Mouse (Mus musculus) activated CD4-positive, CD25-positive, alpha-beta regulatory T cell (primary cell): ENCODE results near the gene Spata2. TPM values are rescaled to one million over a fixed set of nuclear protein-coding genes. Genes with fewer than 3 reads are reported as not detected.

ENCODE experiments used
- polyA plus RNA-seq, 2 experiments: library from polyadenylated mRNA; unstranded; fragments of 100-300 nt; shearing (Covaris generic); gene quantifications; one replicate each; pipeline ENCODE4 v1.2.1; 2017

Gene Spata2
- polyA plus RNA-seq = 10 to 100 TPM; 18.8 to 27.5 TPM

DNA sequence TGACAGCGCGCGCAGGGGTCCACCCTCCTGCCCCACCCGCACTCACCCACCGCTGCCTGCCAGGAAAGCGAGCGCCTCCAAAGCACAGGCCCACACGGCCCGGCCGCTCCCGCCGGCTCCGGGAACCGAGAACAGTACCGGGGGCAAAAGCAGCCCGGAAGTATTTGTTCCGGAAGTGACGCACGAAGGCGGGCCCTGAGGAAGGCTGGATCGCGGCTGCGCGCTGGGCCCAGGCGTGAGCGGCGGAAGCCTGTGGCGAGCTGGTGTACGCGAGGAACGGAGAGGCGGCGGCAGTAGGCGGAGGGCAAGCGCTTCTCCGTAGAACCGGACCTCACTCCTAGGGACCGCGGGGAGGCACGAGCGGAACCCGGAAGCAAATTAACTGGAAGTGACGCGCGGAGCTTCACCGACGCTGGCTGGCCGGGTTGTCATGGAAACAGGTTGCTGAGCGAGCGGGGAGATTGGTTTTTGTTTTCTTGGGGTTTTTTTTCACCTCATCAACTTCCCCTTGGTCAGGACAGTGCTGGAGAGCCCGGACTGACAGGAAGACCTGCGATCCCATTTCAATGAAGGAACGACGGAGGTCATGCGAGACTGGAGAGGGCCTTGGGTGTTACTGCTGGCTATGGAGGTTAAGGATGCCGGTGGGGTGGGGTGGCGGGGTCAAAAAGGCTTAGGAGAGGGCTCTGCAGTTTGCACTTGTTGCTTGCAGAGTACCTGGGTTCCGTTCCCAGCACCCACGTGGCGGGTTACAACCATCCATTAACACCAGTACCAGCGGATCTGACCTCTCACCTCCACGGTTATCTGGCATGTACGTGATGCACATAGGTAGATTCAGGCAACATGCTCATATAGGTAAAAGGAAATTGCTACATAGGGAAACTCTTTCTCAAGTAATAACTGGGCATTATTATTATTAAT is at the start of gene Spata2:
Gene Spata2 (minus strand): TSS at position 175 of the 924 bp plus-strand sequence.

GRCm38 (mm10) chr2:167537476-167538297 is 45.0 kb upstream of the Spata2 start, which contains the start of gene Snai1:
Gene Snai1 (plus strand): TSS chr2:167538195.

DNA sequence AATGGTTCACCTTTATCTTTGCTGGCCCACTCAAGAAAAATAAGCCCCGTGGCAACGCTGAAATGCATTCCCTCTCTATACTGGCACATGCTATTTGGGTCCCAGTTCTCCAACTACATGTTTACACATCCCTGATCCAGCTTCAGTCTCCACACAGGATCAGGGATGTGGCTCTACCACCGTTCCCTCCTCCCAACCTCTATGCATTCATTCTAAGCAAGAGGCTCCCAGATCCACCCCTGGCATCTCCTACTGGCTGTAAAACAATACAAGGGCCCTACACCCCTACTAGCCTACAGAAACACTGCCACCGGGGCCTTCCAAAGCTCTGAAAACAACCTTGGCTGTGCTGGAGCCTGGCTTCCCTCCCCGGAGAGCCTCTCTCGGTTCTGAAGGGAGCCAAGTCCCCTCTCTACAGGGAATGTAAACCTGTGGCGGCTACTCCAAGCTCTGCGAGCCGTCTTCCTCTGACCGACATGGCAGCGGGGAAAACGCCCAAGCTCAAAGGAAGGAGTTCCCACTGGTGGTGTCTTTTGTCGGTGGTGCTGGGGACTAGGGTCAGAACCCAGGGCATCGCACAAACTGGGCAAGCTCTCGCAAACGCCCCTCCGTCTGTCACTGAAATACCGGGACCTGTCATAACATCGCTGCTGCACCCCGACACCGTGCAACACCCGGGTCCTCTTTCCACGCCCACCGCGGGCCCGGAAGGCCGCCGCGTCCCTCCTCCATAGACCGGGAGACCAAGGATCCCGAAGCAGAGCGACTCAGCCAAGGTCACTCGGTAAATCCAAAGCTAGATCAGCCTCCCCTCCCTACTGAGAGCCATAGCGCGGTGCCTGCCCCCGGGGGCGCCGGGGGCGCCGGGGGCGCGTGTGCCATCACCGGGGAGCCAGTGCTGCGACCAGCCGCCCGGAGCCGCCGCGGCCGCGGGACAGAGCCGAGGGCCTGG is 654 bp downstream of the Spata2 start, which contains the start of gene Rnf114:
Gene Rnf114 (plus strand): TSS at position 889 of the 952 bp plus-strand sequence.

Other genes with a start within 250 kb of the Spata2 start
- 10 to 100 TPM; 26.3 to 31.7 TPM for gene B4galt5, start 143.7 kb downstream of the Spata2 start, polyA plus RNA-seq
- 10 to 100 TPM; 47.2 to 49.9 TPM for gene Slc9a8, start 71.2 kb downstream of the Spata2 start, polyA plus RNA-seq
- 100 to 1,000 TPM; 195 to 237 TPM for gene Rnf114, start 242 bp downstream of the Spata2 start, polyA plus RNA-seq
- gene Snai1, start 45.3 kb upstream of the Spata2 start, polyA plus RNA-seq = under 1 TPM in 1 of 2 experiments, not detected in 1; 0.13 TPM
- 100 to 1,000 TPM; 192 to 300 TPM for gene Ube2v1, start 139.2 kb upstream of the Spata2 start, polyA plus RNA-seq
- 10 to 100 TPM; 15.0 to 27.3 TPM for gene Gm20431, start 168.6 kb upstream of the Spata2 start, polyA plus RNA-seq
- 10 to 100 TPM; 20.1 to 70.1 TPM for gene Cebpb, start 196.0 kb upstream of the Spata2 start, polyA plus RNA-seq
- gene Tmem189, start 196.9 kb upstream of the Spata2 start, polyA plus RNA-seq = 10 to 100 TPM; 66.5 to 90.4 TPM